Mouse (Mus musculus): ENCODE results near the gene Nrg3. TPM values are rescaled to one million over a fixed set of nuclear protein-coding genes. Genes with fewer than 3 reads are reported as not detected.
"Not testable (repeated sequence)": the region's sequence is repeated elsewhere in the genome, so short reads cannot be mapped to it uniquely, and the experiment has no call there.

The Nrg3 gene
- total RNA-seq, 2 experiments from 2014 or later: 82.7 to 83.1 TPM

DNA sequence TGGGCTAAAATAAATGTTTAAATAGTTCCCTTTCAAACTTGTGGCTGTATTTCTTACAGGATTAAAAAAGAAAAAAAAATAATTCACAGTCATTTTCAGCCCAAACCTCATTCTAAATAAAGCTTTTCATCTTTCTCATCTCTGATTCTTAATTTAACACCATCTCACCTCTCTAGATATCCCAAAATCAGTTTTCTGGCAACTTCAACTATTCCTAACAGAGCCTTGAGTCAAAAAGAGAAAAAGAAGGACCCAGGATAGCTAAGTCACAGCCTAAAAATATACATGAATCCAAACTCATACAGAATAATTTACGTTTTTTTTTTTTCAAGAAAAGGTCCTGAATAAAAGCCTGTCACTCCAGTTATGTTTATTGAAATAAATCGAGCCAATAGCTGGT is 232.6 kb downstream of the Nrg3 start:
- no peak for DNase-seq

DNA sequence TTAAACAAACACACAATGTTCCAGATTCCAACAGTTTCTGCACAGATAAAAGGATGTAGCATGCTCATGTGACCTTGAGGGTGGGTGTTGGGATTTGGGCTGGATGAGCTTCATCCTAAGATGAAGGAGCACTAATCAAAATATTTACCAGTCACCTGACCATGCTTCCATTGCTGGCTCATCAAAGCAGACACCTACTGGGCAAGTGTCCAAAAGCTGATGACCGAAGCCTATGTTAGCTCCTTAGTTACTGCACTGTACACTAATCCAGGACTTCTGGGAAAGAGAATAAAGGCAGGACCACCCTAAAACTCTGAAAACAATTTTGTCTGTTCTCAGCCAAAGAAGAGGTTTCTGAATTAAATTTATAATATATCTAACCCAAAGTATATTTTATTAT is 261.4 kb downstream of the Nrg3 start:
- peak; percentile 9 for DNase-seq
- intact Hi-C loops (cut with DNase I): no loop called here

More for the DNA sequence above, 232.6 kb downstream of the Nrg3 start:
- intact Hi-C loops (cut with DNase I): no loop called here

DNA sequence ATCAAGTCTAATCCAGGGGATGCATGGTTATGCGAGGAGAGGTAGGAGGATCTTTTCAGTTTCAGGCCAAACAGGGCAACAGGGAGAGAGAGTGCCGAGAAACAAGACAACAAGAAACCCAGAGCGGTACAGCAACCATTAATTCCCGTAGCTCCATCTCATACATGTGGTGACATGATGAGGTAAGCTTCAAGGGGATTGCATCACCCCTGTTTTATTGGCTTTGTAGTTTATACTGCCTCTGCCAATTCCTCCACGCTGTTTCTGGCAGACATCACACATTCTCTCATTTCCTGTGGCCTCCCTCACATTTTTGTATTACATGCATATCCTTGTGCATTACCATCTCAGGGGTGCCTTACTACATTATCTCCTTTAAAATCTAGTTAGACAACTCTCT is 280.9 kb downstream of the Nrg3 start:
- no peak for DNase-seq
- intact Hi-C loops (cut with DNase I): no loop called here

DNA sequence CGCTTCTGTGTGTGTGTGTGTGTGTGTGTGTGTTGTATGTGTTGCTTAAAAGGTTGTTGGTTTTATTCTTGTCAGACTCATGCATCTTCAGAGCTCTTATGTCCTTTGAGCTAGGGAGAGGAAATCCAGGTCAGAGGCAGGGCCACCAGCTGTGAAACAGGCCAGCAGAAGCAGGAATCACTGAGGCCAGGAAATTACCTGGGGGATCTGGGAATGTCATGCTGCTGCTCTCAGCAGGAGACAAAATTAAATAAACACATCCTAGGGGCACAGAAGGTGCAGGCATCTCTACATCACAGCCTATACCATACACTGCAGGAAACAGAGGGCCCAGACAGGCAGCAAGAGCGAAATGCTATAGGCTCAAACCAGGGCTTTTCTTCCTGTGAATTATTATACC is 299.2 kb downstream of the Nrg3 start:
- DNase-seq: no peak
- intact Hi-C loops (cut with DNase I): no loop called here

DNA sequence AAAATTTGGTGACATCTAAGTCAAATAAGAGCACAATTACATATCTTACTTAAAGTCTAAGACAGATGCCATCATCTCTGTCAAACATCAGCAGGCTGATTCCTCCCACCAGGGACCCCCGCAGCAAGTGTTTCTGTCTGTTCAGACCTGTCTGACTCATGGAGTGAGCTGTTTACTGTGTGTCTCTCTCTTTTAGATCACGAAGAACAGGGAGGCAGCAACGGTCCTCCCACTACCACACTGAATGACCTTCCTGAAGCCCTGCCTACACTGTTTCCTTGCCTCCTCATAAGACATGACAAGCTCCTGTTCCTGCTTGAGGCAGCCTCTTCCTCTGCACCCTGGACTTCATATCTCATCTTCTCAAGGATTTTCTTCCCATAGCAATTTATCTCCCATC is 312.7 kb downstream of the Nrg3 start:
- intact Hi-C loops (cut with DNase I): no loop called here
- DNase-seq: no peak

DNA sequence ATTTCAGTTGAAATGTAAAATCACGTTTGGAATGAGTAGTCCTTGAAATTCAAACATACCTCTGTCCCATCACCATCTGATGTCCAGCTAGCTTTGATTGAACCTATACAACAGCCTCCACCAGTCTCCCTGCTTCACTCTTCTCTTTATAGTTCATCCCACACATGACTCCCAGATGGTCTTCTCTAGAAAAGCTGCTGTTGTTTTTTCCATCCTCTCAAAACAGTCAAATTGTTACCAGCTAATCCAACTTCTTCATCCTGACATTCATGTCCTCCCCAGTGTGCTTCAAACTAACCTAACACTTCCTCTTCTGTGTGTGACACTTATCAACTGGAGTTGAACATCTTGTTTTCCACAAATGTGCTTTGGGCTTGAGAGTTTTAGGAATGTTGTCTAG is 317.4 kb downstream of the Nrg3 start:
- intact Hi-C loops (cut with DNase I): no loop called here
- DNase-seq: no peak

DNA sequence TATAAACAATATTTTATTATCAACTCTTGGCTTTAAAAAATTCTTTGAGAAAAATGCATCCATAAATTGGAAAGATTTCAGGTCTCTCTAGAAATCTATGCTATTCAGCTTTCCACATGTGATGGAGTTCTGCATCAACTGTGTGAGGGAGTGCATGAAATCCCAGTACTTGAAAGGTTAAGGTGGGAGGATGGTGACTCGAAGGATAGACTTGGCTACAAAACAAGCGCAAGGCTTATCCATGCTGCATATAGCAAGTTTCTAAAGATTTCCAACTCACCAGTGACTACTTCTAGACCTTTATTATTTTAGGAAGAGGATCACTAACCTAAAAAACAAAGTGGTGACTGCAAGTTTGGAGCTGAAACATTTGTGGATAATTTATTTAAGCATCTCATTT is 343.1 kb downstream of the Nrg3 start:
- DNase-seq: no peak

DNA sequence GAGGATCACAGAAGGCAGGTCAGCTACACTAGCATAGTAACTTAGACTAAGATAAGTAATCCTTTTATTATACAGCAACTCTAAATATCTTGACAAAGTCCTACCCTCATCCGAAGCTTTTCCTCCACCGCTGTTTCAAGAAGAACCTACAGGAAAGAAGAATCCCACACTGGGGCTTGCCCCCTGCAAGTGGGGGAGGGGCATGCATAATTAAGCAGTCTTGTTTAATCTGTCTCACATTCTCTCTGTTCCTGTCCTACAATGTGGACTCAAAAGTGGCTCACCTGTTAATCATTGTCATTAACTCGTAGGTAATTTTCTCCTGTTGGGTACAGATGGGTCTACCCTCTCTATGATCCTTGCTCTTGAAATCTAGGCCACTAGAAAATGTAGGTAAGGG is 354.9 kb downstream of the Nrg3 start:
- intact Hi-C loops (cut with DNase I): no loop called here
- DNase-seq: no peak

More for the DNA sequence above, 343.1 kb downstream of the Nrg3 start:
- intact Hi-C loops (cut with DNase I): no loop called here

DNA sequence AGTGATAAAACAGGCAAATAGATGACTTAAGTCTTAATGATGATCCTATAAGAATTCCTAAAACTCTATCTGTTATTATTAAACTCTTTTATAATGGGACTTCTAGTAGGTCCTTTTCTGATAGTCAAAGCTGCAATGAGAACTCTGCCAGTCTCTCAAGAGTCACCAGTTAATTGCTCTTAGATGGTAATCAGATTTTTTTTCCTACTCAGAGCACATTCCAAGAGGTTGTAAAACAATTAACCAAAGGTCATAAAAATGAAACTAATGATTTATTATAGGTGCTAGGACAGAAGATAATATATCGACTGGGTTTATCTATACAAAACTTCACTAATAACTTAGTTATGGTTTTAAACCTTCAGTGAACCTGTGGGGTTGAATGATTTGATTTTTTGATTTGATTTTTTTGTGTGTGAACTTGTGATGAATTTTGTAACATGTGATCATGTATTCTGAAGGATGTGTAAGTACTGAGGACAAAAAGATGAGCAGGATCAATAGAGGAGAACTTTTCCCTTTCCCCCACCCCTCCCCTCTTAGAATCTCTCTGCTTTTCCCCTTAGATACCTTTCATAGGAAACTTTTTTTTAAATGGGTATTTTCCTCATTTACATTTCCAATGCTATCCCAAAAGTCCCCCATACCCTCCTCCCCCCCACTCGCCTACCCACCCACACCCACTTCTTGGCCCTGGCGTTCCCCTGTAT is 356.2 kb downstream of the Nrg3 start:
- DNase-seq; intact Hi-C loops (cut with DNase I): not testable (repeated sequence)

DNA sequence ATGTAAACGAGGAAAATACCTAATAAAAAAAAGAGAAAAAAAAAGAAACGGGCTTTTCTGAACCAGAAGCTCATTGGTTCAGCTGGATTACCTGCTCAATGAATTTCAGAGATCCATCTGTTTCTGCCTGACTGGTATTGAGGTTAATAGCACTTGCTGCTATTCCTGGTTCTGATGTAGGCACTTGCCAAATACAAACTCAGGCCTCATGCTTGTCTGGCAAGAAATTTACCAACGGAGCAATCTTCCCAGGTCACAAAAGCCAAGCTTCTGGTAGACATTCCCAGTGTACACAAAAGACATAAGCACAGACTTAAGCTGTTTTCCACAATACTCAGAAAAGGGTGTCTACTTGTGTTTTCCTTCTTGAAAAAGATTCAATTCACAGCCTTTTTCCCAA is 363.3 kb downstream of the Nrg3 start:
- intact Hi-C loops (cut with DNase I): no loop called here
- no peak for DNase-seq

DNA sequence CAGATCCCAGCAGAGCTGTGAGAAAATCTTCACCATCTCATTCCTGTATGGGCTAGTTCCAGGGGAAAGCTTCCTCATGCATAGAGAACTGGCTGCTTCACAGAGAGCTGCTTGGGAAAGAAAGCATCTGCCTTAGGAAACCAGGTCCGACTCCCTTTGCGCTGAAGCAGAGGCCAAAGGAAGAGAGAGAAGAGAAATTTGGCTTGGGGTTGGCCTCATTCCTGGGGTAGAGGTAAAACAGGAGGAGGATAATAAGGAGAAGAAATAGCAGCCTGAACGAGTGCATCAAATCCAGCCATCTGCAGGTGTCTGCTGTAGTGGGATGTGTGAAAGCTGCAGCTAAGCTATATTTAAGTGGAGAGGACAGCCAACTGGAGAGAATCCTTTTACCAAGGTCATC is 366.1 kb downstream of the Nrg3 start:
- intact Hi-C loops (cut with DNase I): no loop called here
- DNase-seq: no peak

DNA sequence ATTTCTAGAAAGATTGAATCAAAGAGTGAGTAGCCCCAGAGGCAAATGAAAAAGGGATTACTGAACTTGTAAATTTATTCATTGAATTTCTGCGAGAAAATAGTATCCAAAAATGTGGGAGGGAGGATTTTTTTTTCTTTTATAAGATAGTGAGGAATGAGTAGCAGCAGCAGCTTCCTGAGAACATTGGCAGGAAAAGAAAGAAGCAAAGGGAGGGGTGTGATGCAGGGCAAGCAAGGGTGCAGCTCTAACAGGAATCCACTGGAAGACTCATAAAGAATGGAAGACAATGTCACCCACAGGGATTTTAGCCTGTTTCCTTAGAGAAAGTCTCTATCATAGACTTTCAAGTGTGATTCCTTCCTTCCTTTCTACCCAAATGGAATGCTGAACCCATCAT is 377.7 kb downstream of the Nrg3 start:
- DNase-seq: no peak

DNA sequence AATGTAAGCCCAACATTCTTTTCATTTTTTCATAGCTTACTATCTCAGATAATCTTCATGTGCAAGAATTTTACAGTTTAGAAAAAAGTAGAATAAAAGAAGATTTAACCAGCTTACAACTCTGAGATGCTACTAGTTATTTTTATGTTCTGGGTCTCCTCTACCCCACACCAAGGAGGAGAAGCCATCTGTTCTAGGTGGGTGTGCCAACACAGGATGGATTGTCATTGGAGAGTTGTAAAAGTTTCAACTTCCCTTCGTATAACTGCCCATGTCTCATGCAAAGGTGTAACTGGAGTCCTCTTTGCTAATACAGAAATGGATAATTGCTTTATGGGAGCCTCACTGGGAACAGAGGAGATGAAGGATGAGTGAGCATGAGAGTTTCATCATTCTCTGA is 393.4 kb downstream of the Nrg3 start:
- DNase-seq: no peak
- intact Hi-C loops (cut with DNase I): no loop called here

More for the DNA sequence above, 377.7 kb downstream of the Nrg3 start:
- intact Hi-C loops (cut with DNase I): no loop called here

DNA sequence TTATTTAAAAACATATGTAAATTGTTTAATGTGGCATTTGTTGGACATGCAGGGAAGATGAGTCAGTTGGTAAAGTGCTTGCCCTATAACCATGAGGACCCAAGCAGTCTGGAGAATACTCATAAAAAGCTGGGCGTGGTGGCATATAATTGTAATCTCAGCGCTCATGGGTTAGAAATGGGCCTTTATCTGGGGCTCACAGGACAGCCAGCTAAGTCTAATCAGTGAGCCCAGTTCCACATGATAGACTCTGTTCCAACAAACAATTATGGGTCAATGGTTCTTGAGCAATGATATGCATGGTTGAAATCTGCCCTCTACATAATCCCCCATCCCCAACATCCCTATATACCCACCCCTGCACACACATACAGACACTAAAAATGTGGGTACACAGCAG is 421.3 kb downstream of the Nrg3 start:
- DNase-seq: no peak

DNA sequence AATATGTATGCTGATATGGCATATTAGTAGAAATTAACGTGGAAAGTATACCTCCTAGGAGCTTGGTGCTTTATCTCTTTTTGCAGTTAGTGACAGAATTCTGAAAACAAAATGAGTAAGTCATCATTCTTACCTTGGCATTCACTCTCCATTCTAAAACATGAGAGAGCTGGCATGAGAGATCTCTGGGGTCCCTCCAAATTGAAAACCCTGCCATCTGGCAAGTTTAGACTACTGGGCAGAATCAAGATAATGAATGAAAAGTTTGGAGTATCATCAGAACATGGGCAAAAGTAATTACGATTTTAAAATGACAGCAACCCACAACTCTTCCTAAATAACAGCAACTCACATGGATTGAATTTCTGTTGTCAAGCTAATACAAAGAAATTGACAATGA is 423.9 kb downstream of the Nrg3 start:
- intact Hi-C loops (cut with DNase I): no loop called here
- DNase-seq: no peak

More for the DNA sequence above, 421.3 kb downstream of the Nrg3 start:
- intact Hi-C loops (cut with DNase I): no loop called here

DNA sequence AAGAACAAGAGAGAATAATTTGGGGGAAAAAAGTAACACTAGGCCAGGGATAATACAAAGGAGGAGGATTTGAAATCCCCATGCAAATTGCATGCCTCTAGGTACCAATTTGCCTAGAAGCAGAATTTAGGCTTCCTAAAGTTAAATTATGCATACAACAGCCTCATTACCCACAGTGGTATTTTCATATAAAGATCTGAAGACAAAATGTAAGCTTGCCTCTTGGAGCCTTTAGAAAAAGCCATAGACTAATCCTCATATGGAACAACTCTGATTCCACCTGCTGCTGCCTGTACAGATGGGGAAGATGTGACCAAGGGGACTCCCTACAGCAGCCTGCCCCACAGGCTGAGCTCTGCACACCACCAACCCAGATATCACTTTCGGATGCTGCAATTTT is 428.6 kb downstream of the Nrg3 start:
- no peak for DNase-seq
- intact Hi-C loops (cut with DNase I): no loop called here

DNA sequence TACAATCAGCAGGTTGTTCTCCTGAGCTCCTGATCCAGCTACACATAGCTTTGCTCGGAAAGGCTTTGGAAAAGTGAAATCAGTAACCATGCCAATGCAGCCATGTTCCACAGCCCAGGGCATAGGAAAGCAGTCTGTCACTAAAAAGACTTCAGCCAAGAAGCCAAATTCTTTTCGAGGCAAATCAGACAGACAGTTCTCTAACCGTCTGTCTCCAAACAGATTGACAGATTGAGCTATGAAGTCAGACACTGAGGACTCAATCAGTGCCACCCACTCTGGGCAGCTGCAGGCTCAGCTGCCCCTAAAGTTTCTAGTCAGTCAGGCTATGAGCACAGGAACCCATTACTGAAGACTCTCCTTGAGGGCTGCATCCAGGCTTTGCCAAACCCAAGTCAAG is 429.1 kb downstream of the Nrg3 start:
- intact Hi-C loops (cut with DNase I): no loop called here
- peak; percentile 5 for DNase-seq

DNA sequence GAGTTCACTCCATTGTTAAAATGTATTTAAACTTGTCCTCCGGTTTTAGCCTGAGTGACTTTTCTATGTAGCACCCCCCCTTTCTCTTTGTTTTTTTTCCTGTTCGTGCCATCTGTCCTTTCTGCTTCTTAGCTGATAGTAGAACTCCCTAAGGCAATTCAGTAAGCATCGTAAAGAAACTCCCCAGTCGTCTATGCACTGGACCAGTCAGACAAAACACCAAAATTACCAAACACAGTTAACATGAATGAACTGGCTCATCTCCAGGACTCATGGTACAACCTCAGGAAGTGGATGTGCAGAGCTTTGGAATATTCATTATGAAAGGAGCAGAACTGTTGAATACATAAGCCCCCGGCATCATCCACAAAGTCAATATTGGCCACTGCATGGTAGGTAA is 429.5 kb downstream of the Nrg3 start:
- no peak for DNase-seq
- intact Hi-C loops (cut with DNase I): no loop called here

DNA sequence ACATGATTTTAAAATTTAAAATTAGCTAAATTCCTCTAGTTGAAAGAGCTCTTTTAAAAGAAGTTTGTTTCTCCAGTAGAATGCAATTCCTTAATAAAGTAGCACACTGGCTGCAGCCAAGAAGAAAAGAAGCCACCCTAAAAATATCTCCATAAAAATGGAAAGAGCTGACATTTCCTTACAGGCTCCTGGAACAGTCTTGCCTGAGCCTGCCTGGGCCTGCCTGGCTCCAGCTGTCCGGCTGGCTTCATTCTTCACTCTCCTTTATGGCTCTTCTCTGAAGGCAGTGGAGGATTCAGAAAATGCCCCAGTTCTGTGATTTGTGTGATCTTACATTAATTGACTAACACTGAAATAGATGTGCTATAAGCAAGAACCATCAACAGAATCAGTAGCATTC is 433.8 kb downstream of the Nrg3 start:
- DNase-seq: no peak
- intact Hi-C loops (cut with DNase I): no loop called here

DNA sequence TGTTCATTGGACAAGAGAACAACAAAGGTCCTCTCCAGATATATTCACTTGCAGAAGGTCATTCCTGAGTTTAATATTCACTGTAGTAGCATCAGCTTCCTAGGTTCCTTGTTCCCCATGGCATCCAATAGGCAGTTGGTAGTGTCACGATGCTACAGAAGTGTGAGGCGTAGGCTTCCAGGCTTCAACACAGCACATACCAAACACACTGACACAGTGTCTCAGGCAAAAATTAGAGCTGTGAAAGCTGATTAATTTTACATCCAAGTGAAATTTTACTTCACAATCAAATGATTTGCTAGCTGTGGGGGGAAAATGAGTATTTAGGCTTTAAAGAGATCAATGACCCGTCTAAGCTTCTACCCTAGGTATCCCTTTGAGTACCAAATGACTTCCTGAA is 438.4 kb downstream of the Nrg3 start:
- no peak for DNase-seq

DNA sequence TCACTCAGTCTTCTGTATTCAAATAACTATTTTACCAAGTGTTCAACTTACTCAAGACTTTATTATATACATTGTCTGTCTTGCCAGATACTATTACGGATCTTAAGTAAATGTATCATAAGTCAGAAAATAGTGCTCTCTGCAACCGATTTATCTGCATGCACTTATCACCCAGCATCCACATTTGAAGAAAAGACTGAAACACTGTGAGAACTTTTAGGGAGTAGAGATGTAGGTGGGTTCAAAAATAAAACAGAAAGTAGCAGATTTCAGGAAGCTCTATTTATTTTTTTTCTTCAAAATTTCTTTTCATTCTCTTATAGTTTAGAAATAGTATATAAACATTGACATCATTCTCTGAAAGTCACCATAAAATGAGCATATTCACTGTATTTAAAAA is 449.8 kb downstream of the Nrg3 start:
- DNase-seq: no peak
- intact Hi-C loops (cut with DNase I): no loop called here

More for the DNA sequence above, 438.4 kb downstream of the Nrg3 start:
- intact Hi-C loops (cut with DNase I): no loop called here

DNA sequence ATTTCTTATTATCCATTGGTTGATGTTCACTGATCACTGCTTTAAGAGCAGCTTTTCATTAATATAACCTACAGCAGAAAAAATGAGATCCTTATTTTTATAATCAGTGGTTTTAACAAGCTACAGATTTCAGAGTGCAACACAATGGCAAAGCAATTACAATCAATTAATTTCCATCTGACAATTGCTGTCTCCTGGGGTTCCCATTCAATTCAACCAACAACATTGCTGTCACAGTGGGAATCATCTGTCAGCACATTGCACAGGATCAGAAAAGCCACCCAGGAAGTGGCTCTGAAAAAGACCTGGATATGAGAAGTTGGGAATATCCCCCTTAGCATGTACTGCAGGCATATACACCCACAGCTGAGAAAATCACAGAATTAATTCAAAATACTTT is 458.8 kb downstream of the Nrg3 start:
- no peak for DNase-seq
- intact Hi-C loops (cut with DNase I): no loop called here

DNA sequence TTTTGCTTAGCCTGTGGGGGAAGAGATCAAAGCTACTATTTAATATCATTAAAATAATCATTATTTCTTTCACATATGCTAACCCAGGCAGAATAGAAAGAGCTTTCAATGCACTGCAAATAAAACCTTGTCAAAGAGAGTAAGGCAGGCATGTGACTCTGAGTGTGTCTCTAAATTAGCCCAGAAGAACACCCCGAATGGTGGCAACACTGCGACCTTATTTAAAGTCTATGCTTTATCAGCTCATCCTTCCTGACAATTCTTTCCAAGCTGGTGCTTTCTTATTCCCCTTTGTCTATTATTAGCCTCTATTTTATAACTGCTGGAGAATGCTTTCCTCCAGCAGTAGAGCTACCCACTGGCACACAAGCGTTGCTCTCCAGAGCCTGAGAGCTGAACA is 475.0 kb downstream of the Nrg3 start:
- DNase-seq: no peak
- intact Hi-C loops (cut with DNase I): no loop called here
